Mouse (Mus musculus): ENCODE measurements around the gene Cbx8. TPM values are rescaled to one million over a fixed set of nuclear protein-coding genes. Genes with fewer than 3 reads are reported as not detected.

Gene Cbx8
- polyA plus RNA-seq, 1 experiment from 2014 or later: 7.8 TPM

GRCm38 (mm10) chr11:119085279-119086062 lies 44.7 kb upstream of the Cbx8 start:
- Histone ChIP-seq H3K9ac (ENCODE audit: low read depth, low read length) (peak overlapping the region; percentile 96), H3K36me3 (ENCODE audit: control insufficient read depth, insufficient read depth, low read length) (peaks cover 8% of the 10 kb centered on the region), H3K27ac (ENCODE audit: low read depth, low read length) (peak overlapping the region; percentile 98), H3K9me3 (replicated peaks; ENCODE audit: control insufficient read depth, low read length) (no peaks in the 10 kb centered on the region), H3K4me1 (ENCODE audit: control insufficient read depth, insufficient read depth, low read length) (peaks cover 61% of the 10 kb centered on the region), H3K4me2 (peak overlapping the region; percentile 91), H3K4me3 (ENCODE audit: low read depth, low read length) (peak overlapping the region; percentile 84), H3K27me3 (ENCODE audit: control insufficient read depth, insufficient read depth, low read length) (peaks cover 62% of the 10 kb centered on the region)
- under 1% methylated on average over 66 of the region's 66 CpGs for WGBS (ENCODE audit: insufficient replicate concordance)
- peak; percentile 37; the same call in 1 of the 2 replicates for ATAC-seq (replicated peaks; ENCODE audit: insufficient number of reproducible peaks, low FRiP score, low TSS enrichment)

GRCm38 (mm10) chr11:119084446-119085278 lies 43.9 kb upstream of the Cbx8 start:
- Histone ChIP-seq H3K27ac (ENCODE audit: low read depth, low read length) (peak overlapping the region; percentile 98), H3K4me3 (ENCODE audit: low read depth, low read length) (peak overlapping the region; percentile 84), H3K9ac (ENCODE audit: low read depth, low read length) (peak overlapping the region; percentile 96), H3K36me3 (ENCODE audit: control insufficient read depth, insufficient read depth, low read length) (peaks cover 9% of the 10 kb centered on the region), H3K9me3 (replicated peaks; ENCODE audit: control insufficient read depth, low read length) (no peaks in the 10 kb centered on the region), H3K27me3 (ENCODE audit: control insufficient read depth, insufficient read depth, low read length) (peaks cover 58% of the 10 kb centered on the region), H3K4me1 (ENCODE audit: control insufficient read depth, insufficient read depth, low read length) (peaks cover 63% of the 10 kb centered on the region), H3K4me2 (peak overlapping the region; percentile 91)
- no peak for ATAC-seq (replicated peaks; ENCODE audit: insufficient number of reproducible peaks, low FRiP score, low TSS enrichment)
- 2% methylated on average over 18 of the region's 18 CpGs for WGBS (ENCODE audit: insufficient replicate concordance)

DNA sequence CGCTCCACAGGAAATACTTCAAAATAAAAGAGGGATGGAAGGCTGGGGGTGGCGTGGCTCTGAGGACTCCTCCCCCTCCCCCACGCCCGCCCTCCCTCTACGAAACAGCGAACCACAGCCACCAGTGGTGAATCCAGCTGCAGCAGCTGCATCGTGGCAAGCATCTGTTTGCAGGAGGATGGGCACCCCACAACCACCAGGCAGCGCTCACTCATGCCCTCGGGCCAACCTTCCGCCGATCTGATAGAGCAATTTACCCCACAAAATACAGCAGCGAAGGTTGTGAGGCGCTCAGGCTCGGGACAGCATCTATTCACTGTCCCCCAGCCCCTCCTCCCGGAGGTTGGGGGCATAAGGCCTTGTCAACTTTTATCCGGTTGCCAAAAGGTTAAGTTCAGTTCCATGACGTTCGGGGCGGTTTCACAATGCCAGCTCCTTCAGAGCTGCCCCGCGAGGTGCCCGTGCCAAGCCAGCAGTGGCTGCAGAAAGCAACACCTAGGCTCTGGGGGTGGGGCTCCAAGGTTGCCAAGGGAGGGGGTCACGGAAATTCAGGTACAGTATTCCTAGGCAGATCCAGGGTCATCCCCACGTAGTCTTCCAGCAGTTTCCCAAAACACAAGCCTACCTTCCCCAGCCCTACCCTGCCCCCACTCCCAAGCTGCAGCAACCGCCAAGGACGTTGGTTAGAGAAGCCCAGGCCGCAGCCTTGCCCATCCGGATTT lies 43.1 kb upstream of the Cbx8 start:
- WGBS (ENCODE audit: insufficient replicate concordance): 7% methylated on average over 28 of the region's 28 CpGs
- Histone ChIP-seq H3K4me3 (ENCODE audit: low read depth, low read length) (peak overlapping the region; percentile 84), H3K9me3 (replicated peaks; ENCODE audit: control insufficient read depth, low read length) (no peaks in the 10 kb centered on the region), H3K27ac (ENCODE audit: low read depth, low read length) (no peak overlapping the region), H3K27me3 (ENCODE audit: control insufficient read depth, insufficient read depth, low read length) (peaks cover 52% of the 10 kb centered on the region), H3K36me3 (ENCODE audit: control insufficient read depth, insufficient read depth, low read length) (peaks cover 9% of the 10 kb centered on the region), H3K4me1 (ENCODE audit: control insufficient read depth, insufficient read depth, low read length) (peaks cover 67% of the 10 kb centered on the region), H3K9ac (ENCODE audit: low read depth, low read length) (peak overlapping the region; percentile 96), H3K4me2 (peak overlapping the region; percentile 91)
- no peak for ATAC-seq (replicated peaks; ENCODE audit: insufficient number of reproducible peaks, low FRiP score, low TSS enrichment)

DNA sequence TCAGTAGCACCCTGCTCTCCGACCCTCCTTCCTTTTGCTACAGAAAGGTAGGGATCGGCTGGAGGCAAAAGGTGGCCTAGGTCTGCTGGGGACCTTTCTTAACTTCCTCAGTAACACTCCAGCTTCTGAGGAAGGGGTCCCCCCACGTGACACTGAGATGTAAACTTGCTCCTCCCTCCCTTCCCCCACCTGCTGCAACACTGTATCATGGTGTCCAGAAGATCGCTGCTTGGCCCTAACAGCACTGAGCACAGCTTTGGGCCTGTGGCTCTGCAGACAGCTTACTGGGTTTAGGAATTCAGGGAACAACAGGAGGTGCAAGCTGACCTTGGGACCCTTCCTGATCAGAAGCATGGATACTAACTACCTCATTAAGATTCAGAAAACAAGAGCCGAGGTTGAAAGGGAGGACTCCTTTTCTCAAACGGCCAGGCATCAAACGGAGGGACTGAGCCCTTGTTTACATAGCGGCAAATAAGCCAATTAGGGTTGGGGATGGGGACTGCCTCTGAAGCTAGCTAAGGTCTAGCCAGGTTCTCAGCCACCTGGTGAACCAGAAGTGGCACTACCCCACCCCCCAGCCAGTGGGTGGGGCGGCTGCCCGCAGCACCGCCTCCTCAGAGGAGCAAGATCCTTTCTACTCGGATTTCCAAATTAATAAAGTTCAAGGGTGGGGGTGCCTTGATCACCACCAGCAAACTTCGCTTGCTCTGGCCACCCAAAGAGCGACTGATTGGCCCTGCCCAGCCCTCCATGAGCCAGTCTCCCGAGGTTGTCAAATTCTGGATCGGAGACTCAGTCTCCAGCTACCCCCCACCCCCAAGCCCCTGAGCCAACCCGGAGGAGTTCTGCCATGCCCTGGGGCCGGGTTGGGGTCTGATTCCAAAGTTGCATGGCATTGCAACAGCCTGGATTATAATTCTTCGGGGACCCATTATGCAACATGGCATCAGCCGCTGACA lies 42.1 kb upstream of the Cbx8 start:
- ATAC-seq (replicated peaks; ENCODE audit: insufficient number of reproducible peaks, low FRiP score, low TSS enrichment): no peak
- peak overlapping the region; percentile 96; the same call in 1 of the 2 replicates for H3K9ac ChIP-seq (ENCODE audit: low read depth, low read length)
- peak overlapping the region; percentile 91 for H3K4me2 ChIP-seq
- peak overlapping the region; percentile 84 for H3K4me3 ChIP-seq (ENCODE audit: low read depth, low read length)
- H3K27me3 ChIP-seq (ENCODE audit: control insufficient read depth, insufficient read depth, low read length): peaks cover 42% of the 10 kb centered on the region
- 16% methylated on average over 20 of the region's 20 CpGs for WGBS (ENCODE audit: insufficient replicate concordance)
- no peaks in the 10 kb centered on the region for H3K9me3 ChIP-seq (replicated peaks; ENCODE audit: control insufficient read depth, low read length)
- peaks cover 71% of the 10 kb centered on the region for H3K4me1 ChIP-seq (ENCODE audit: control insufficient read depth, insufficient read depth, low read length)
- no peak overlapping the region for H3K27ac ChIP-seq (ENCODE audit: low read depth, low read length)
- peaks cover 9% of the 10 kb centered on the region for H3K36me3 ChIP-seq (ENCODE audit: control insufficient read depth, insufficient read depth, low read length)

DNA sequence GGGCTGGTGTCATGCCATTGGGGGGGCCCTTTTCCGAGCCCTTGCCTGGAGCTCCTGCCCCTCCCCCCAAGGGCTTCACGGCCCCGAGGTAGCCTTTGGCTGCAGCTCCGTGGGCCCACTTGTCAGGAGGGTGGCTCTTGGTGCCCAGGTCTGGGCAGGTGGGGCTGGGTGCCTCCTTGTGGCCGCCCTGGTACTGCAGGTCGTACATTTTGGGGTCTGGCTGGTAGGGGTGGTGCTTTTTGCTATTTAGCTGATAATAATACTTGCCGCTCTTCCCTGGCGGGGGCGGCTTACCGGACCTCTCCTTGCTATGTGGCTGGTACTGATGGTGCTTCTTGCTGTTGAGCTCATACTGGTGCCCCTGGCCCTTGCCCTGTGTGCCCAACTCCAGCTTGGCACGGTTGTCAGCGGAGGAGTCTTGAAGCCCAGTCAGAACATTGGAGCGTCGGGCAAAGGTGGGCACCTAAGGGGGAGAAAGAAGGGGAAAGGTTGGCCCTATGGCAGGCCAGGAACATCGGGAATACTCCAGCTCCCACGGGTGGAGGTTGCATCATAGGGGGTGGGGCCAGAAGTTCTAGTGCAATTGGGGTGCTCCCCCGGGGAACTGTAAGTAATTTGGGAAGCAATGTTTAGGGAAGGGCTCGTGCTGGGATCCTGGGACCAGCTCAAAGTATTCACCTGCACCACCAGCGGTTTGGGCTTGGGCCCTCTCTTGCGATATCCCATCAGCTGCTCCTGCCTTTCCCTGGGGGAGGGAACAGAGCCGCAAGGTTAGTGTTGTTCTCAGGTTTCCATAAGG lies 41.3 kb upstream of the Cbx8 start:
- Histone ChIP-seq H3K4me1 (ENCODE audit: control insufficient read depth, insufficient read depth, low read length) (peaks cover 63% of the 10 kb centered on the region), H3K4me2 (no peak overlapping the region), H3K36me3 (ENCODE audit: control insufficient read depth, insufficient read depth, low read length) (peaks cover 9% of the 10 kb centered on the region), H3K27me3 (ENCODE audit: control insufficient read depth, insufficient read depth, low read length) (peaks cover 33% of the 10 kb centered on the region), H3K4me3 (ENCODE audit: low read depth, low read length) (no peak overlapping the region), H3K9ac (ENCODE audit: low read depth, low read length) (no peak overlapping the region), H3K9me3 (replicated peaks; ENCODE audit: control insufficient read depth, low read length) (no peaks in the 10 kb centered on the region), H3K27ac (ENCODE audit: low read depth, low read length) (no peak overlapping the region)
- no peak for ATAC-seq (replicated peaks; ENCODE audit: insufficient number of reproducible peaks, low FRiP score, low TSS enrichment)
- 29% methylated on average over 21 of the region's 21 CpGs for WGBS (ENCODE audit: insufficient replicate concordance)

DNA sequence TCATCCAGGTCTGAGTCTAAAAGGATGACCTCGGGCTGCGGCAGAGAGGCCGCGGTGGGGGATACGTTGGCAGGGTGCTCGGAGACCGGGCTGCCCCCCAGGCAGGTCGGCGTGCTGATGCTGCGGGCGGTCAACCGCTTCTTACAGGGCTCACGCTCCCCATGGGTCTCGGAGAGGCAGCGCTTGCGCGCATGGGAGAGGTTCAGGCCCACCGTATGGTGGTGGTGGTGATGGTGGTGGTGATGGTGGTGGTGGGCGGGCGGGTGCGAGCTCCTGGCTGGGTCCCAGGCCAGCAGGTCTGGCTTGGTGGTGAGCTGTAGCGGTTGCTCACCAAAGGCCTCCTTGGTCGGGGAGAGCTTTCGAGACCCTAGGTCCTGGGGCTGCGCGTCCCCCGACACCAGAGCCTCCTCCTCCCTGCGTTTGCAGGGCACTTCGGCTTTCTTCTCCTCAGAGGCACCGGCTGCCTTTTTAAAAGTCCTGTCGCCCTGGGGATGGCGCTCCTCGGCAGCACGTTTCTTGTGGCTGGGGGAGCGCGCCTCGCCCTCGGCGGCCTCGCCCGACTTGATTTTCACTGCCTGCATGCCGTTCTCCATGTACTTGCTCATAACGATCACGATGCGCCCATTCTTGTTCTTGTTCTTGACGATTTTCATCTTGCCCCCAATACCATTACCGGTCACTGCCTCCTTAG lies 40.5 kb upstream of the Cbx8 start:
- WGBS (ENCODE audit: insufficient replicate concordance): 35% methylated on average over 47 of the region's 47 CpGs
- H3K9ac ChIP-seq (ENCODE audit: low read depth, low read length): no peak overlapping the region

More for the DNA sequence above, 40.5 kb upstream of the Cbx8 start:
- Histone ChIP-seq H3K4me2 (no peak overlapping the region), H3K36me3 (ENCODE audit: control insufficient read depth, insufficient read depth, low read length) (peaks cover 9% of the 10 kb centered on the region), H3K9me3 (replicated peaks; ENCODE audit: control insufficient read depth, low read length) (no peaks in the 10 kb centered on the region), H3K4me3 (ENCODE audit: low read depth, low read length) (0 out of 2 replicates have a peak overlapping the region, but pooled peaks have one; percentile 5), H3K27me3 (ENCODE audit: control insufficient read depth, insufficient read depth, low read length) (peaks cover 33% of the 10 kb centered on the region), H3K4me1 (ENCODE audit: control insufficient read depth, insufficient read depth, low read length) (peaks cover 61% of the 10 kb centered on the region), H3K27ac (ENCODE audit: low read depth, low read length) (no peak overlapping the region)
- no peak for ATAC-seq (replicated peaks; ENCODE audit: insufficient number of reproducible peaks, low FRiP score, low TSS enrichment)
